Mouse (Mus musculus): ENCODE measurements around the gene Fam120a. TPM values are rescaled to one million over a fixed set of nuclear protein-coding genes. Genes with fewer than 3 reads are reported as not detected.

The Fam120a gene
- polyA plus RNA-seq, 1 experiment from 2014 or later, result 19.3 TPM

DNA sequence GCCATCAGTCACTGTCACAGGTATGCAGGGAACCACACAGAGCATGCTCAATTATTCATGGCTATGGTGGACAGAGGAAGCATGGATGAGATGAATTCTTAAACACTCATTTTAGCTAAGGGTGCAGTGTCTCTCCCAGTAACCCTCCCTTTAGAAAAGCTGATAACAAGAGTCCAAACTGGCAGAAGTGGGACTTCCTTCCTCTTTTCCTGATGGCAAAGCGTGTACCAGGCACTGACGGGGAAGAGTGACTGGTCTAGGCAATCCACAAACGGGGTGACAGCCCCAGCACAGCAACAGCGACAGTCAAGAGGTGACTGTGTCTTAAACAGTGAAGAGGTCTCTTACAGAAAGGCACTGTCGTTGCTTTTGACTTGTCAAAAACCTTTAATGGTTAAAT is 72.4 kb downstream of the Fam120a start:
- H3K9me3 ChIP-seq, result no peaks in the 10 kb centered on the region
- no peaks in the 10 kb centered on the region for H3K27me3 ChIP-seq
- H3K4me3 ChIP-seq, result no peak overlapping the region
- WGBS, result 91% methylated on average over 5 of the region's 5 CpGs
- H3K4me1 ChIP-seq, result no peaks in the 10 kb centered on the region
- no peak overlapping the region for H3K9ac ChIP-seq
- H3K36me3 ChIP-seq, result peaks cover 61% of the 10 kb centered on the region
- no peak for ATAC-seq (ENCODE audit: insufficient number of reproducible peaks, insufficient read depth, low FRiP score, low TSS enrichment)
- H3K4me2 ChIP-seq (replicated peaks), result no peak overlapping the region
- H3K27ac ChIP-seq, result no peak overlapping the region

DNA sequence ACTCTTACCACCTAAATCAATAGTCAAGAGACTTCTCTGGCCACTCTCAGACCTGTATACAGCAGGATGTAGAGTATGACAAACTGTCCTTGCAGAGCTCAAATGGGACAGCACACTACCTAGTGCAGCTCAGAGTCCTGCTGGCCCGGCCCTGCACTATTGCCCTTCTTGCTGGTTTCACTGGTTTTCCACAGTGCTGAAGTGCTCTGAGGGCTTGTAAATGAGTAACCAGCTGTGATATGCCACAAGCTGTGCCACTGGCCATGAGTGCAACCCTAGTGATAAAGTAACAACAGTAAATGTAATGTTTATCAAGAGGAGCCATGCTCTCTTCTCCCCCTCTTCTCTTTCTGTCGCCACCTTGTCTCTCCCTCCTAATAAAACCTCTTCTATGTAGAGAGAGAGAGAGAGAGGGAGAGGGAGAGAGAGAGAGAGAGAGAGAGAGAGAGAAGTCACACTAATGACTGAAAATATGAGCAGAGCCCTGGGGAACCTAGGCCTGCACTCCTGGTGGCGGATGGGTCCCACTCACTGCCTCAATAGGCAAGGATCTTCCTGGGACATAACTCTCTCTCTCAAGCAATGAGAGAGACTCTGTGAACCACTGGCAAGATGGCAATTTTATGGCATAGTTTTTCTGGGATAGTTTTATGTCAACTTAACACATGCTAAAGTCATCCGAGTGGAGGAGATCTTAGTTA is 77.4 kb downstream of the Fam120a start:
- Histone ChIP-seq H3K27ac (no peak overlapping the region), H3K9me3 (no peaks in the 10 kb centered on the region), H3K9ac (no peak overlapping the region), H3K4me3 (no peak overlapping the region), H3K4me1 (no peaks in the 10 kb centered on the region), H3K36me3 (peaks cover 75% of the 10 kb centered on the region), H3K27me3 (no peaks in the 10 kb centered on the region), H3K4me2 (replicated peaks) (no peak overlapping the region)
- 87% methylated on average over 4 of the region's 4 CpGs for WGBS
- ATAC-seq (ENCODE audit: insufficient number of reproducible peaks, insufficient read depth, low FRiP score, low TSS enrichment), result no peak

GRCm38 (mm10) chr13:48878534-48878933 is 89.3 kb downstream of the Fam120a start:
- peak; percentile 98 for ATAC-seq (ENCODE audit: insufficient number of reproducible peaks, insufficient read depth, low FRiP score, low TSS enrichment)
- Histone ChIP-seq H3K9ac (peak overlapping the region; percentile 71), H3K4me3 (peak overlapping the region; percentile 40), H3K36me3 (peaks cover 24% of the 10 kb centered on the region), H3K27me3 (no peaks in the 10 kb centered on the region), H3K4me2 (replicated peaks) (peak overlapping the region; percentile 60), H3K9me3 (no peaks in the 10 kb centered on the region), H3K4me1 (peaks cover 6% of the 10 kb centered on the region; the same call in 1 of the 2 replicates), H3K27ac (peak overlapping the region; percentile 81)
- under 1% methylated on average over 36 of the region's 36 CpGs for WGBS

DNA sequence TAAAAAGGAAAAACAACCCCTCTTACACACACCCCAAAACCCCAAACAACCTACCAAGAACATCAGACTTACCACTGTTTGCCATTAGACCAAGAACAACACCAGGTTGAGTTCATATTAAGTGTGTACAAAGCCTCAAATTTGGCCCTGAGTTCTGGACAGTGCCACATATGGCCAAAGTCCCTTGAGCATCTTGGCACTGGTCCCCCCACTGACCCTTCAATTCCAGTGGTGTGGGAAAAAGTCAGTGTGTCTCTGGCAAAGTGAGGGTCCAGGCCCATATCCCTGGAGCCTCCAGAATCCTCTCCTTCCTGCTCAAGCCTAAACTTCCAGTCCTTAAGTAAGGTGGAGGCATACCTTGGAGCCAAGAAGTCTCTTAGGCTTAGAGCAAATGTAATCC is 90.0 kb downstream of the Fam120a start:
- H3K4me2 ChIP-seq (replicated peaks), result peak overlapping the region; percentile 60
- H3K9me3 ChIP-seq, result no peaks in the 10 kb centered on the region
- peak overlapping the region; percentile 71 for H3K9ac ChIP-seq
- peak overlapping the region; percentile 81 for H3K27ac ChIP-seq
- H3K4me1 ChIP-seq, result peaks cover 6% of the 10 kb centered on the region; the same call in 1 of the 2 replicates
- peak overlapping the region; percentile 40; the same call in 1 of the 2 replicates for H3K4me3 ChIP-seq
- H3K36me3 ChIP-seq, result peaks cover 21% of the 10 kb centered on the region
- ATAC-seq (ENCODE audit: insufficient number of reproducible peaks, insufficient read depth, low FRiP score, low TSS enrichment), result no peak
- no peaks in the 10 kb centered on the region for H3K27me3 ChIP-seq

DNA sequence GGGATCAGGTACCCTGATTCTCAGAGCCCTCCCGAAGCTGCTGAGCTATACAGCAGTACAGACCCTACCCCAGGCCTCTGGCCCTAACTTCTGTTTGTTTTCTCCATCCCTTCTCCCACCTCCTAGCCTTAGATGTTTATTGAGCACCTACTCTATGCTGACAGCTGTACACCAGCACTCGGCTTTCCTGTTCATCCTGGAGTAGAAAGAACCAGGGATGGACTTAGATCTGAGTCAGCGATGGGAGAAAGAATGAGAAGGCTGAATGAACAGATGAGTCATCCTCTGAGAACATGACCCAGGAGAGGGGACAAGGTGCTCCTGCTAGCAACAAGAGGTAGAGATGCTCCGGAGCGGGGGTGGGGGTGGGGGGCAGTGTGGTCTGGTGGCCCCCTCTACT is 95.1 kb downstream of the Fam120a start:
- no peaks in the 10 kb centered on the region for H3K36me3 ChIP-seq
- no peaks in the 10 kb centered on the region for H3K27me3 ChIP-seq
- ATAC-seq (ENCODE audit: insufficient number of reproducible peaks, insufficient read depth, low FRiP score, low TSS enrichment), result no peak
- H3K9me3 ChIP-seq, result no peaks in the 10 kb centered on the region
- no peak overlapping the region for H3K27ac ChIP-seq
- H3K4me3 ChIP-seq, result no peak overlapping the region
- H3K9ac ChIP-seq, result no peak overlapping the region
- WGBS, result 71% methylated on average over 5 of the region's 5 CpGs
- H3K4me2 ChIP-seq (replicated peaks), result no peak overlapping the region
- H3K4me1 ChIP-seq, result peaks cover 30% of the 10 kb centered on the region

- H3K4me1 ChIP-seq, result peaks cover 32% of the 10 kb centered on the region
- H3K27me3 ChIP-seq, result no peaks in the 10 kb centered on the region
- no peak for ATAC-seq (ENCODE audit: insufficient number of reproducible peaks, insufficient read depth, low FRiP score, low TSS enrichment)
- no peaks in the 10 kb centered on the region for H3K9me3 ChIP-seq
- H3K4me2 ChIP-seq (replicated peaks), result peak overlapping the region; percentile 64
- H3K27ac ChIP-seq, result 0 out of 2 replicates have a peak overlapping the region, but pooled peaks have one; percentile 87
- H3K9ac ChIP-seq, result peak overlapping the region; percentile 91
- H3K4me3 ChIP-seq, result peak overlapping the region; percentile 54
- no peaks in the 10 kb centered on the region for H3K36me3 ChIP-seq
- WGBS, result 60% methylated on average over 7 of the region's 7 CpGs
Observed at GRCm38 (mm10) chr13:48871887-48872606, 95.8 kb downstream of the Fam120a start.

DNA sequence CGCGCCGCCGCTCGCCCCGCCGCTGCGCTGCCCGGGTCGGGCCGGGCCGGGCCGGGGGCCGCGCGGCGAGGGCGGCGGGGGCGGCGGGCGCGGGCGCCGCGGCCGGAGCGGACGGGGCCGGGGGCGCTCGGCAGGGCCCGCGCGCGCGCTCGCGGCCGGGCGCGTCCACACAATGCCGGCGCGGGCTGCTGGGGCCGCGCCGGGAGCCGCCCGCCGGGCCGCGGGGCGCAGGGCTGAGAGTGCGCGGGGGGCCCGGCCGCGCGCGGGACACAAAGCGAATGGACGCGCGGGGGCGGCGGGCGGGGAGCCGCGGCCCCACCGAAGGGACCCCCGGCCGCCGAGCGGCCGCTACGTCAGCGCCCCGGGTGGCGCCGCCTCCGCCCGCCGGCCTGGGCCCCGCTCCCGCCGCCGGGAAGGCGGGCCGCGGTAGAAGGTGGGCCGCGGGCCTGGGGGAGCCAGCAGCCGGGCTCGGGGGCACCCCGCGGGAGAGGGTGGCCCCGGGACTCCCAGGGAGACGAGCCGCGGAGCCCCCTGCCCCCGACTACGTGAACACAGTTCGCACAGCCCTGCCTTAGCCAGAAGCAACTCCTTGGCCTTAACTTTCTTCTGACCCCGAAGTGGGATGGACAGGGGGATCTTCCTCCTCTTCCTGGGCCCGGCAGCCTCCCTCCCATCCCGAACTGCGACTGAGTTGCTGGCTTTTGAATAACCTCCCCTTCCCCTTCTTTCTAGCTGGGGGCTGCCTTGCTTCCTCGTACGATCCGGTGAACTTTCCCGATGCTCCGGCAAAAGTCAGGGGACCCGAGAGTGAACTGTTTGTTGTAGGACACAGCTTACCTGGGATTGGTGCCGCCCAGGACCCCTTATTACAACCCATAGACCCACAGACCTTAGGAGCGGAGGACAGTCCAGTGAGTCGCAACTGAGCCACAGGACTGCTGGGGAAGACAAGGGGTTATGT is 96.8 kb downstream of the Fam120a start, which contains the start of gene Phf2:
Phf2 (minus strand) TSS at position 349 of the 961 bp plus-strand sequence.
- H3K4me2 ChIP-seq (replicated peaks), result peak within 1 kb of the TSS; percentile 65
- peak; percentile 57 for ATAC-seq (ENCODE audit: insufficient number of reproducible peaks, insufficient read depth, low FRiP score, low TSS enrichment)
- peak within 1 kb of the TSS; percentile 100 for H3K9ac ChIP-seq
- peaks cover 40% of the 10 kb centered on the region for H3K4me1 ChIP-seq
- H3K36me3 ChIP-seq, result no peaks in the 10 kb centered on the region
- H3K27ac ChIP-seq, result peak within 1 kb of the TSS; percentile 93
- no peaks in the 10 kb centered on the region for H3K9me3 ChIP-seq
- peak within 1 kb of the TSS; percentile 92 for H3K4me3 ChIP-seq
- under 1% methylated on average over 66 of the region's 117 CpGs for WGBS
- no peaks in the 10 kb centered on the region for H3K27me3 ChIP-seq

DNA sequence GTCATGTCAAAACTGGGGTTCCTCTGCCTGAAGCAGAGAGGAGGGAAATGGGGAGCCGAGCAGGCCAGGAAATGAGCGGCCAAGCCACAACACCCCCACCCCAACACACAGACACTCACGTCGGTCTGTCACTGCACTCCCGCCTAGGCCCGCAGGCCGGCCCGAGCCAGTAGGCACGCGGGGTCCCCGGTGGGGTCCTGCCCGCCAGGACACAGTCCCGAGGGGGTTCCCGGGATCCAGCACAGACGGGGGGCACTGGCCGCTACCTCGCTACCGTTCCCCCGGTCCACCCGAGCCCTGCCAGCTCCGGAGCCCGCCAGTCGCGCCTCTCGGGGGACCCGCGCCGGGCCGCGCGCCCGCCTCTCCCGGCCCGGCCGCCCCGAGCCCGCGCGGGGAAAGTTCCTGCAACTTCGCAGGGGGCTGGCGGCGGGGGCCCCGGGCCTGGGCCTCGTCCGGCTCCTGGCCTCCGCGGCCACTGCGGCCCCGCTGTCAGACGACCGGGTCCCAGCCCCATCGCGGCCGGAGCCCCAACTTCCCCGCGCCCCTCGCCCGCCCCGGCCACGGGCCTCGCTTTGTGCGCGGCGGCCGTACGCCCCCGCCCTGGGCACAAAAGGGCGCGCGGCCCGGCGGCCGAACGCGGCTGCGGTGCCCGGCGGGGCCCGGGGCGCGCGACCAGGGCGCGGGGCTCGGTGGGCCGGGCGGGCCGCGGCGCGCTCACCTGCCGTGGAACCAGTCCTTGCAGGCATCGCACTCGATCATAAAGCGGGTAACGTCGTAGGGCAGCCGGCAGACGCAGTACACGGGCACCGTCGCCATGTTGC is 97.7 kb downstream of the Fam120a start:
- H3K4me2 ChIP-seq (replicated peaks), result peak overlapping the region; percentile 65
- peaks cover 40% of the 10 kb centered on the region for H3K4me1 ChIP-seq
- H3K27ac ChIP-seq, result peak overlapping the region; percentile 93
- under 1% methylated on average over 99 of the region's 102 CpGs for WGBS
- ATAC-seq (ENCODE audit: insufficient number of reproducible peaks, insufficient read depth, low FRiP score, low TSS enrichment), result no peak
- no peaks in the 10 kb centered on the region for H3K36me3 ChIP-seq
- H3K27me3 ChIP-seq, result no peaks in the 10 kb centered on the region
- H3K4me3 ChIP-seq, result peak overlapping the region; percentile 92
- no peaks in the 10 kb centered on the region for H3K9me3 ChIP-seq
- peak overlapping the region; percentile 100 for H3K9ac ChIP-seq

DNA sequence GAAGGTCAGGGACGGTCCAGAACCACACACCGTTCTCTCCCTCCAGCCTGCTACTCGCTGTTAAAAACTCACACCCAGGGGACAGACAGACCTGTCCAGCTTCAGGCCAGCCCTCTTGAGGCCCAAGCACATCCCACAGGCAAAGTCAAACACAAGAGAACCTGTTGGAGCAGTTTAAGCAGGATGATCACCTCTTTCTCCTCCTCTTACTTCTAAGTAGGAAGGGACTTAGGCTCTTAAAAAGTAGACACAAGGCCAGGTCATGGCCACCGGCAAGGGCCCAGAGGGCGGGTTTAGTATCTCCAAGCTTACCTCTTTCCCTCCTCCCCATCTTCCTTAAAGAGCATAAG is 98.2 kb downstream of the Fam120a start:
- H3K4me1 ChIP-seq, result peaks cover 40% of the 10 kb centered on the region
- 13% methylated on average over 5 of the region's 5 CpGs for WGBS

GRCm38 (mm10) chr13:48869088-48869487 is 98.7 kb downstream of the Fam120a start:
- Histone ChIP-seq H3K9ac (peak overlapping the region; percentile 100), H3K4me1 (peaks cover 45% of the 10 kb centered on the region), H3K36me3 (no peaks in the 10 kb centered on the region), H3K4me2 (replicated peaks) (peak overlapping the region; percentile 65), H3K9me3 (no peaks in the 10 kb centered on the region), H3K27me3 (no peaks in the 10 kb centered on the region), H3K27ac (peak overlapping the region; percentile 50; the same call in 1 of the 2 replicates), H3K4me3 (peak overlapping the region; percentile 92)
- ATAC-seq (ENCODE audit: insufficient number of reproducible peaks, insufficient read depth, low FRiP score, low TSS enrichment), result no peak
- 23% methylated on average over 5 of the region's 5 CpGs for WGBS

More for the DNA sequence above, 98.2 kb downstream of the Fam120a start:
- no peak for ATAC-seq (ENCODE audit: insufficient number of reproducible peaks, insufficient read depth, low FRiP score, low TSS enrichment)
- Histone ChIP-seq H3K36me3 (no peaks in the 10 kb centered on the region), H3K27me3 (no peaks in the 10 kb centered on the region), H3K4me3 (peak overlapping the region; percentile 92), H3K9ac (peak overlapping the region; percentile 100), H3K9me3 (no peaks in the 10 kb centered on the region), H3K4me2 (replicated peaks) (peak overlapping the region; percentile 65), H3K27ac (peak overlapping the region; percentile 93)
